Mouse (Mus musculus): Measurements from ENCODE around the gene Rbm45. TPM values are rescaled to one million over a fixed set of nuclear protein-coding genes. Genes with fewer than 3 reads are reported as not detected.

Gene Rbm45
- total and polyA plus RNA-seq, 2 experiments from 2014 or later = 17.9 to 37.5 TPM

DNA sequence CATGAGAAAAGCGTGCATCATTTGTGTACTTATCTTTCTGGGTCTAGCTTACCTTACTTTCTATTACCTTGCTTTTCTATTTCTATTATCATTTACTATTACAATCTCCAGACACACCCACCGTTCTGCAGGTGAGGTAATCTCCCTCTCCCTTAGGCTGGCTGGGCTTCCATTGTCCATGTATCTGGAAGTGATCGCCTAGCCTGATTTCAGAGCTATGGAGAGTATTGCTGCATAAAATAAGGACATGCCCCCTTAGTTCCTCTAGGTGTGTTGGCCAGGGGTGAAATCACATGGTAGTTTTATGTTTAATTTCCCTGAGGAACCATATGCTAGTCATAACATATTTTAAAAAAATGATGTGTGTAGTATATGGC is 48.3 kb downstream of the Rbm45 start:
- H3K4me2 ChIP-seq (ENCODE audit: low read depth, low read length, poor library complexity, severe bottlenecking) = no peak overlapping the region

DNA sequence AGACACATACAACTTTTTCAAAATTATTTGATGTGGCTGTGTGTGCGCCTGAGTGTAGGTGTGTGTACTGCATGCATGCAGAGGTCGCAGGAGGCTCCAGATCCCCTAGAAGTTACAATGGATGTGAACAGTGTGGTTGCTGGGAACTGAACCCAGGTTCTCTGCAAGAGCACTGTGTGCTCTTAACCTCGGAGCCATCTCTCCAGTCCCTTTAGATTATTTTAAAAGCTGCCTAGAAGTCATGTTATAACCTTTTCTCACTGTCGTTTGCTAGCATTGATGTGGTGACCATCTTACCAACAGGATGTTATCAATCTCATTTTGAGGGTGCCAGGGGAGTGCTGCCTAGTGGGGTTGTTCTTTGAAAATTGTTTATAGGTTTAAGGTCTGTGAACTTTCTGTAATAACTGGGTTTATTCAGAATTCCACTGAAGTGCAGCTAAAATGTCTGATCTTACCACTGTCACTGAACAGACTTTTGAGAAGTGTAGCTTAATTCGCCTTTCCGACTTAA is 51.7 kb downstream of the Rbm45 start:
- H3K27me3 ChIP-seq (ENCODE audit: insufficient read depth, low read length) = no peaks in the 10 kb centered on the region
- no peak for TF ChIP-seq CTCF (IDR thresholded peaks at IDR 0.05)
- H3K27ac ChIP-seq (ENCODE audit: low read depth, low read length) = no peak overlapping the region
- H3K9me3 ChIP-seq (ENCODE audit: low read length) = no peaks in the 10 kb centered on the region
- H3K4me1 ChIP-seq (ENCODE audit: insufficient read depth, low read length) = no peaks in the 10 kb centered on the region
- ATAC-seq (ENCODE audit: low FRiP score) (no peak), DNase-seq (ENCODE audit: low spot score) (no peak)
- H3K4me2 ChIP-seq (ENCODE audit: low read depth, low read length, poor library complexity, severe bottlenecking) = no peak overlapping the region
- 78% methylated on average over 6 of the region's 6 CpGs for WGBS
- no peak overlapping the region for H3K4me3 ChIP-seq (ENCODE audit: low read depth, low read length)
- H3K9ac ChIP-seq (replicated peaks; ENCODE audit: low read length, poor library complexity, severe bottlenecking) = no peak overlapping the region
- H3K36me3 ChIP-seq (ENCODE audit: insufficient read depth, low read length) = no peaks in the 10 kb centered on the region

More for the DNA sequence above, 48.3 kb downstream of the Rbm45 start:
- Histone ChIP-seq H3K9me3 (ENCODE audit: low read length) (no peaks in the 10 kb centered on the region), H3K27me3 (ENCODE audit: insufficient read depth, low read length) (no peaks in the 10 kb centered on the region), H3K9ac (replicated peaks; ENCODE audit: low read length, poor library complexity, severe bottlenecking) (no peak overlapping the region), H3K4me3 (ENCODE audit: low read depth, low read length) (no peak overlapping the region), H3K36me3 (ENCODE audit: insufficient read depth, low read length) (no peaks in the 10 kb centered on the region), H3K27ac (ENCODE audit: low read depth, low read length) (no peak overlapping the region), H3K4me1 (ENCODE audit: insufficient read depth, low read length) (no peaks in the 10 kb centered on the region)
- ATAC-seq (ENCODE audit: low FRiP score) (no peak), DNase-seq (ENCODE audit: low spot score) (no peak)
- no peak for TF ChIP-seq CTCF (IDR thresholded peaks at IDR 0.05)
- WGBS = 94% methylated on average over 3 of the region's 3 CpGs

GRCm38 (mm10) chr2:76426816-76427215 is 57.0 kb downstream of the Rbm45 start:
- TF ChIP-seq CTCF (IDR thresholded peaks at IDR 0.05) = no peak
- Histone ChIP-seq H3K27ac (ENCODE audit: low read depth, low read length) (no peak overlapping the region), H3K4me1 (ENCODE audit: insufficient read depth, low read length) (no peaks in the 10 kb centered on the region), H3K9me3 (ENCODE audit: low read length) (no peaks in the 10 kb centered on the region), H3K36me3 (ENCODE audit: insufficient read depth, low read length) (no peaks in the 10 kb centered on the region), H3K9ac (replicated peaks; ENCODE audit: low read length, poor library complexity, severe bottlenecking) (no peak overlapping the region), H3K4me3 (ENCODE audit: low read depth, low read length) (no peak overlapping the region), H3K4me2 (ENCODE audit: low read depth, low read length, poor library complexity, severe bottlenecking) (no peak overlapping the region), H3K27me3 (ENCODE audit: insufficient read depth, low read length) (no peaks in the 10 kb centered on the region; the same call in 1 of the 2 replicates)
- WGBS = 78% methylated on average over 3 of the region's 3 CpGs
- ATAC-seq (ENCODE audit: low FRiP score) (no peak), DNase-seq (ENCODE audit: low spot score) (no peak)

DNA sequence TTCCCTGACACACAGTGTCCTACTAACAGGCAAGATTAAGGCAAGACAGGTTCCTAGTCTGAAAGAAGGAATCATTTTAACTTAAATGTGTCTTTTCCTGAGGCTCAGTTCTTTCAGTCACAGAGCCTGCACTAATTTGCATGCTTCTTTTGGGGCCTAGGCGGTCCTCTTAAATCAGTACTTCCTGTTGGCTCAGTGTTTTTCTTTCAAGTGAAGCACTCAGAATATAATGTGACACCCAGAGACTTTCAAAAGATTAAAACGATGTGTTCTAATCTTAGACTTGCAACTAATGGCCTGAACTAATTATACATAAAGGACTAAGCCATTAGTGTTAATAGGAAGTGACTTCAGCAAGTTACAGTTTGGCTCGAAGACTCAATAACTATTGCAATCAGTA is 59.5 kb downstream of the Rbm45 start:
- ATAC-seq (ENCODE audit: low FRiP score) (no peak), DNase-seq (ENCODE audit: low spot score) (peak; percentile 17)
- Histone ChIP-seq H3K27ac (ENCODE audit: low read depth, low read length) (no peak overlapping the region), H3K4me3 (ENCODE audit: low read depth, low read length) (no peak overlapping the region), H3K9ac (replicated peaks; ENCODE audit: low read length, poor library complexity, severe bottlenecking) (no peak overlapping the region), H3K27me3 (ENCODE audit: insufficient read depth, low read length) (no peaks in the 10 kb centered on the region; the same call in 1 of the 2 replicates), H3K9me3 (ENCODE audit: low read length) (no peaks in the 10 kb centered on the region), H3K4me1 (ENCODE audit: insufficient read depth, low read length) (no peaks in the 10 kb centered on the region), H3K4me2 (ENCODE audit: low read depth, low read length, poor library complexity, severe bottlenecking) (no peak overlapping the region), H3K36me3 (ENCODE audit: insufficient read depth, low read length) (no peaks in the 10 kb centered on the region)
- no peak for TF ChIP-seq CTCF (IDR thresholded peaks at IDR 0.05)
- 49% methylated on average over 3 of the region's 3 CpGs for WGBS

DNA sequence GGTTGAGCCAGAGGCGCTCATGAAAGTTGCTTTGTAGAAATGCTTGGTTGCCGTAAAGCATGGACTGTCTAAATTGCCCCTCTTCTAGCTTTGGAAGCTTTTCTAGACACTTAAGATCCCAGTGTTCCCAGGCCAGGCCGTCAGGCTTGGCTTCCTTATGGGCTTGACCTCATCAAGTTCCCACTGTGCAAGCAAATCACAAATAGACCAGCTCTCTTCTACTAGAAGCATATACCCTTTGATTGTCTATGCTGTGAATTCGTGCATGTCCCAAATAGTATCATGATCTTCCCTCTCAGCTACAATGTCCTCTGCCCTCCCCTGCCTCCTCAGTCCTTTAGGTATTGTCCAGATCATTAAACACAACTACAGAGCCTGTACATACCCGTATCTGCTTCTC is 60.1 kb downstream of the Rbm45 start:
- TF ChIP-seq CTCF (IDR thresholded peaks at IDR 0.05) = no peak
- H3K4me1 ChIP-seq (ENCODE audit: insufficient read depth, low read length) = no peaks in the 10 kb centered on the region
- no peak overlapping the region for H3K9ac ChIP-seq (replicated peaks; ENCODE audit: low read length, poor library complexity, severe bottlenecking)
- H3K27me3 ChIP-seq (ENCODE audit: insufficient read depth, low read length) = no peaks in the 10 kb centered on the region; the same call in 1 of the 2 replicates
- H3K9me3 ChIP-seq (ENCODE audit: low read length) = no peaks in the 10 kb centered on the region
- no peak overlapping the region for H3K4me3 ChIP-seq (ENCODE audit: low read depth, low read length)
- no peak overlapping the region for H3K4me2 ChIP-seq (ENCODE audit: low read depth, low read length, poor library complexity, severe bottlenecking)
- ATAC-seq (ENCODE audit: low FRiP score) (no peak), DNase-seq (ENCODE audit: low spot score) (no peak)
- 83% methylated on average over 5 of the region's 5 CpGs for WGBS
- no peaks in the 10 kb centered on the region for H3K36me3 ChIP-seq (ENCODE audit: insufficient read depth, low read length)
- H3K27ac ChIP-seq (ENCODE audit: low read depth, low read length) = no peak overlapping the region

DNA sequence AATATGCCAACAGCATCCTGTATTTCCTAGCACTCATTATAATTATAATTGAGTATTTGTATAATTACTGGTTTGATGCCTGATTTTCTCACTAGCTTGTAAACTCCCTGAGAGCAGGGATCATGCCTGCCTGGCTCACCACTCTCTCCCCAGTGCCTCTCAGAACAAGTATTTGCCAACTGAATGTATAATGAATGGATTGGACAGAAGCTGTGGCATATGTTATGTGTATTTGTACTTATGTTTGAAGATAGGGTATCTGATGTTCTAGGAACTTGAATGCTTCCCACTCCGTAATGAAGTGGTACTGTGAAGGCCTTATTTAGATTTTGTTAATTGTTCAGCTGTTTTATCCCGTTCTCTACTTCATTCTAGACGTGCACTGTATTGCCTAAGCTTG is 60.8 kb downstream of the Rbm45 start:
- no peaks in the 10 kb centered on the region for H3K9me3 ChIP-seq (ENCODE audit: low read length)
- no peak overlapping the region for H3K4me3 ChIP-seq (ENCODE audit: low read depth, low read length)
- DNase-seq (ENCODE audit: low spot score) (no peak), ATAC-seq (ENCODE audit: low FRiP score) (no peak)
- no peak overlapping the region for H3K9ac ChIP-seq (replicated peaks; ENCODE audit: low read length, poor library complexity, severe bottlenecking)
- no peaks in the 10 kb centered on the region; the same call in 1 of the 2 replicates for H3K27me3 ChIP-seq (ENCODE audit: insufficient read depth, low read length)
- H3K36me3 ChIP-seq (ENCODE audit: insufficient read depth, low read length) = no peaks in the 10 kb centered on the region
- H3K4me1 ChIP-seq (ENCODE audit: insufficient read depth, low read length) = no peaks in the 10 kb centered on the region
- no peak for TF ChIP-seq CTCF (IDR thresholded peaks at IDR 0.05)
- H3K27ac ChIP-seq (ENCODE audit: low read depth, low read length) = no peak overlapping the region
- WGBS = 79% methylated on average over 3 of the region's 3 CpGs
- H3K4me2 ChIP-seq (ENCODE audit: low read depth, low read length, poor library complexity, severe bottlenecking) = no peak overlapping the region

Other genes with a start within 250 kb of the Rbm45 start
- gene Pde11a, start 31.2 kb upstream of the Rbm45 start, total RNA-seq (2014; rRNA removed) = 1.1 and 1.5 TPM in 2 replicates
- gene Pde11a, start 31.2 kb upstream of the Rbm45 start, polyA plus RNA-seq (2015; fragmentation: Nextera tagmentation; extraction: Ambion mirVana) = 0.94 and 0.96 TPM in 2 replicates
- gene Cyct, start 9.5 kb upstream of the Rbm45 start, total RNA-seq (2014; rRNA removed) = not detected in 2 replicates
- 0.25 and 0.82 TPM in 2 replicates for gene Cyct, start 9.5 kb upstream of the Rbm45 start, polyA plus RNA-seq (2015; fragmentation: Nextera tagmentation; extraction: Ambion mirVana)
- 17.0 and 20.4 TPM in 2 replicates for gene Osbpl6, start 36.5 kb downstream of the Rbm45 start, total RNA-seq (2014; rRNA removed)
- gene Osbpl6, start 36.5 kb downstream of the Rbm45 start, polyA plus RNA-seq (2015; fragmentation: Nextera tagmentation; extraction: Ambion mirVana) = 22.2 and 26.7 TPM in 2 replicates